Mouse (Mus musculus) stomach, embryonic 16.5 days (tissue): ENCODE data around the gene Kirrel. TPM values are rescaled to one million over a fixed set of nuclear protein-coding genes. Genes with fewer than 3 reads are reported as not detected.

Experiments used
- polyA plus RNA-seq: library from polyadenylated mRNA; unstranded; fragments of >200 nt; fragmentation: Nextera tagmentation; extraction: Ambion mirVana; gene quantifications from 2 replicates; pipeline ENCODE4 v1.2.1, GENCODE M21; 2015

Gene Kirrel
- polyA plus RNA-seq, 1 experiment from 2014 or later: 11.0 TPM

Other genes starting within 250 kb of the Kirrel start
- 30.2 and 33.5 TPM in 2 replicates for gene Cd1d1, start 175.3 kb downstream of the Kirrel start, polyA plus RNA-seq
- gene Fcrls, start 89.0 kb upstream of the Kirrel start, polyA plus RNA-seq: 11.4 and 12.4 TPM in 2 replicates
- gene Cd5l, start 183.1 kb upstream of the Kirrel start, polyA plus RNA-seq: 2.0 and 2.5 TPM in 2 replicates
- gene Fcrl1, start 201.6 kb upstream of the Kirrel start, polyA plus RNA-seq: 0.35 and 0.39 TPM in 2 replicates